Mouse (Mus musculus): ENCODE measurements around the gene Traf3ip2.

Gene Traf3ip2

DNA sequence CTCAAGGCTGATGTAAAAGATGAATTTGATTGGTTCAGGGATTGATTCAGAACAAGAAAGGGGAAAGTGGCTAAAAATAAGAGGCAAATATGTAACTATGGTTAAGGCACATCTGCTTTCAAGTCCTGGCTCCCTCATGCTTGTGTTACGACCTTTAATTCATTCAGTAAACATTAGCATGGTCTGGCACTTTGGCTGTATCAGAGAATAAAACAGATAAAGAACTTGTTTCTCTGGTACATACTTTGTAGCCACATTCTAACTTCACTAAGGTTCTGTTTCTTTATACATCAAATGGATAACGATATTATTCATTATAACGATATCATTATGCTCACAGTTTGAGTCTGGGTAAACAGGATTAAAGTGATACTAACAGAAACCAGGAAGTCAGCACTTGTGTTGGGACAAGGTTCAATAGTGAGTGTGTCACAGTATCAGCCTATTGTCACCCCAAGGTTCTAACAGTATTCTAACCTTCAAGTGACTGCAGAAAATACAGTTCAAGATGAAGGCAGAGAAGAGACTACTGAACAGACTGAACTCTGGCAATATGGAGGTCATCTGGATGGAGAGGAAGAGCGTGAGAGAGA is 65.6 kb downstream of the Traf3ip2 start:
- DNase-seq (ENCODE audit: low spot score in 2 of 2): no peak

DNA sequence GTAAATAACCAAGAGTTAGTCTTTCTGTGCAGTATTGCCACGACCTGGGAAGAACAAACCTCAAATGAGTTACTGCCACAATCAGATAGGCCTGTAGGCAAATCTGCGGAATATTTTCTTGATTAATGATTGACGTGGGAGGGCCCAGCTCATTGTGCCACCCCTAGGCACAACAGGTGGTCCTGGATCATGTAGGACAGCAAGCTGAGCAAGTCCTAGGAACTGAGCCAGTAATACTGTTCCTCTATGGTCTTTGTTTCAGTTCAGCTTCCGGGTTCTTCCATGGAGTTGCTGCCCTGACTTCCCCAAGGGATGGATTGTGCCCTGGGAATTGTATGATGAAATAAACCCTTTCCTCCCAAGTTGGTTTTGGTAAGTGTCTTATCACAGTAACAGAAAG is 68.3 kb downstream of the Traf3ip2 start:
- DNase-seq (ENCODE audit: low spot score in 2 of 2): no peak

DNA sequence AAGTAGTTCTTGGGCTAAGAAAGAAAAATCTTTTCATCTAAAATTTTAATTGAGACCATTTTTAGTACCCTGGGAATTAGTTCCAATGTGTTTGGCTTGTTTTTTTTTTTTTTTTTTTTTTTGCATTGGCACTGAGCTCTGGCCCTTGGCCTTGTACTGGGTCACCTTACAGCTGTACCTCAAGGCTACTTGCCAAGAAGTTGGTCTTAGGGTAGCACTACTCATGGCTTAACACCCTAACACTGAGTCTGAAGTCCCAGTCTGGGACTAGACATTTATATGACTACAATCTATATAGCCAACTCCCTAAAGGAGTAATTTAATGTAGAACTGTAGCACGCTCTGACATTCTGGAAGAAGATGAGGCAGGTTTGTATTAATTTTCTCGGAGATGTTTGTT is 69.8 kb downstream of the Traf3ip2 start:
- DNase-seq (ENCODE audit: low spot score in 2 of 2): no peak

DNA sequence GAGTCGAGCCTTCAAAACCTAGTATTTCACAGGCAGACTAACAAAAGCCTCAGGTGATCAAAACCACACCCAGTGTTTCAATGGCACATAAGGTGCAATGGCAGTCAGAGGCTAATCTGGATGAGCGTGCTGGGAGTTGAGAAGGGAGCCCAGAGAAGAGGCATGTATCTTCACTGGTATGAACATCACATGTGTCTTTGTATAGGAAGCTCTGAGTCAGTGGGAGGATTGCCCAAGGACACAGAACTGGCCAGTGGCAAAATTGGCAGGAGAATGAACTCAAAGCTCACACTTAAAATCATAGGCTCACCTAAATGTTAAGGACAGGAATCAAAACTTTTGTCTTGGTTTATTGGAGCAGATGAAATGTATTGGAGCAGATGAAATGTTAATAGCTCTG is 70.7 kb downstream of the Traf3ip2 start:
- no peak for DNase-seq (ENCODE audit: low spot score in 2 of 2)

DNA sequence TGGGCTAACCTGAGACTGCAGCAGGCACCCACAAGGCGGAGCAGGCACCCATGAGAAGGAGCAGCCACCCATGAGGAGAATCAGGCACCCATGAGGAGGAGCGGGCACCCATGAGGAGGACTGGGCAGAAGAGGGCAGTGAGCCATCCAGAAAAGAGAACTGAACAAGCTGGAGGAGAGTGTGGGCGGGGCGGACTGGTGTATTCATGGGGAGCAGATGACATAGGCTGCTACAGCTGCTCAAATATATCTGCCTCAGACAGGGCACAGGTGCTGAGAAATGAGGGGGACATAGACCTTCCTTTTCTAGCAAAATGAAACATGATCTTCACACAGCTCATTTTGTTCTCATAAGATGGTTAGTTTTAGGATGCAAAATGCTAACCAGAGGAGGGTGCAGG is 74.1 kb downstream of the Traf3ip2 start:
- DNase-seq (ENCODE audit: low spot score in 2 of 2): no peak

DNA sequence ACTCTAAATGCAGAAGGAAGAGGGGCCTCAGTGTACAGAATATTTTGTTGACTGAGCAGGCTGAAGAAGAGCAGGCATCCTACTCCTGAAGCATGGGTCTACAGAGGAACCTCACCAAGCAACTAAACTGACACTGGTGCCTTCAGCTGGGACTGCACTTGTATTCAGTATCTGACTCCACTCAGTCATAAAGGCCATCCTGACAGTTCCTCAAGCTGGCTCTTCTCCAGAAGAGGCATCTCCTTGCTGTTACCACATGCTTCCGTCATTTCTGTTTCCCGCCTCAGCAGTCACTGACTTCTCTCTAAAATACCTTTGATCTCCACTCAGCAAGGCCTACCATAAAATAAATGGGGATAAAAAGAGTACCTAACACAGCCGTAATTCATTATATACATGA is 75.1 kb downstream of the Traf3ip2 start:
- no peak for DNase-seq (ENCODE audit: low spot score in 2 of 2)

DNA sequence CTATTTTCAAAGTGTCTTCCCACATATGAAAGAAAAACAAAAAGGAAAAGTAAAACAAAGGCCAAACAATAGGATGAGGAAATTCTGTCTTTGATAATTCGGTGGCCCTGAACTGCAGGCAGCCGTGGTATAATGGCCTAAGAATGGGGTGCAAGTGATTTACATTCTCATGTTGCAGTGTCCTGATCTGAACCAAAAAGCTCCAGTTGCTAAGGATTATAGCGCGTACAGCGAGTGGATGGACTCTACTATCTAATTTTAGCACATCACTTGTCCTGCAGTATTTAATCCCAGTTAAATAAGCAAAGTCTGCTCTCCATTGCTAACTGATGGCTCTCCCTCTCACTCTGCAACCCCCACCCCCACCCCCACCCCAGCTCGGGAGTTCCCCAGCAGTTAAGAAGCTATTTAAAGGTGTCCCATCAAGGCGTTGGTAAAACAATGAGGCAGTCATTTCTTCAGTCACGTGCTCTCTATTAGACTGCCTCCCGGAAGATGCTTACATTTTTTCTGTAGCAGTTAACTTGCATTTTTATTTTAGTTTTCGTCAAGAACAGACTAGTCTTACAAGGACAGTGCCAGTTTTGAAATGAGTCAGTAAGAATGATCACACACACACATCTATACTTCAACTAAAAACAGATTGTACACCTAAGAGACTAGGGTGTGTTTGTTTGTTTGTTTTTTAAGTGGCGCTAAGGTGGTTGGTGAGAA is 78.8 kb downstream of the Traf3ip2 start:
- DNase-seq (ENCODE audit: low spot score in 2 of 2): no peak

DNA sequence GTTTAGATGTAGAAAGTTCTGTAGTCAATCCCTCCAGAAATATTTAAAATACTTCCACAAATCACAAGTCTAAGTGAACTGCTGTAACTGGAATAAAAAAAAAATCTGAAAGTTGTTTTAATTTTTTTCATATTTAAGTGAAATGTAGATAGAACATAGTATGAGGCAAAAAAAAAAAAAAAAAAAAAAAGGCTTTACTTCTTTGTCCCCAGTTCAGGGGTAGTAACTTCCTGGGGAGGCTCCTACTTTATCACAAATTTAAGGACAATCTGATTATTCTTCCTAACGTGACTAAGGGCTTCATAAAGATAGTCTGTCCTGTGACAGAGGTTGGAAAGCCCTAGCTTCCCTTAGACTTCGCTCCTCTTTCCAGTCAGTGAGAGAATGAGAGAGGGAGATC is 79.4 kb downstream of the Traf3ip2 start:
- DNase-seq (ENCODE audit: low spot score in 2 of 2): no peak
